ENCODE assay signal across 11 mouse cellular contexts in the genomic region with DNA sequence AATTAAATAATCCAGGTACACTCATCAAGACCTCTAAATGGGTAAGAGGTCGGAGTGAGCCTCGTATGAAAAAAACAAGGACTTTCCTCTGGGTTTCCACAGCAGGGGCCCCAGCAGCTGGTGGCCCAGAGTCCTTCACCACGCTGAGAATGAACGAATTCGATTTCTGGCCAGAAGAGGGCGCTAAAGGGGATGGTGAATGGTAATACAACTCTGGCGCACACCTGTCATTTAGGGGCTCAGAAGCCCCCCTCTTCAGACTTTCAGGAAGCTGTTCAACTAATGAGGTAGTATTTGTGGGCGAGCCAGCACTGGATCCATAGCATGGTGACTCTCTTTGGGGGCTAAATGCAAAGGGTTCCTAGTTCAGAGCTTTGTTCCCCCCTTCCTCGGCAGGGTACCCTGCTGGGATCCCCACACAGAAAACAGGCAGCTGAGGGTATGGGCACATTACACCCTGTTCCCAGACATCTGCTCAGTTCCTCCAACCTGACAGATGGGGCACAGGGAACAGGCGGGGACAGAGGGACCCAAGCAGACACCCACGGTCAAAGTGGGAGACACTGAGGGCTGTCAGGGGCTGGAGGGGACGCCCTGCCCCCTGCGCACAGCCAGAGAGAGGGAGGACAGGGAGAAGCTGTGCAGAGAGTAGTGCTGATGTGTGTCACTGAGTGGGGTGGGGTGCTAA. TPM values are rescaled to one million over a fixed set of nuclear protein-coding genes. Genes with fewer than 3 reads are reported as not detected.
DNase-seq lines count a peak whose midpoint lies in the region; ATAC-seq and TF ChIP-seq lines count a peak whose summit lies in the region.
"Had no signal": no experiment of that assay in that cellular context is flagged by ENCODE, and none has a peak within 500 bp of the region (broad histone marks: within the 10 kb centered on the region; RNA-seq: fewer than 3 reads in every experiment).

No protein-coding gene starts in this region.

- TF ChIP-seq EP300 in ES-Bruce4 (IDR thresholded peaks at IDR 0.05; ENCODE audit: insufficient read depth, low read depth, low read length), result no peak

- H3K27ac ChIP-seq in intestine, postnatal 0 days (ENCODE audit: low read depth, low read length), result no peak overlapping the region
- H3K27ac ChIP-seq in intestine, embryonic 16.5 days (ENCODE audit: low read length), result no peak overlapping the region
- H3K27ac ChIP-seq in ES-Bruce4 (ENCODE audit: insufficient read depth, low read length), result no peak overlapping the region
- no peak overlapping the region for H3K27ac ChIP-seq in olfactory bulb, adult 2 months (ENCODE audit: insufficient read depth, low read depth, low read length)
- H3K27ac ChIP-seq: embryonic facial prominence, embryonic 12.5 days had no signal

- DNase-seq in cerebellum, adult 11-12 months, result peak; percentile 65
- peak; percentile 46 to 56 for DNase-seq in frontal cortex, postnatal 36 days (ENCODE audit: low spot score in 2 of 2)
- DNase-seq in left cerebral cortex, postnatal 36 days (ENCODE audit: low spot score in 2 of 2), result peak; percentile 49 to 57
- no peak for DNase-seq in urinary bladder, postnatal 10 days (ENCODE audit: low spot score)

- H3K9me3 ChIP-seq in intestine, postnatal 0 days (ENCODE audit: control insufficient read depth), result no peaks in the 10 kb centered on the region
- H3K9me3 ChIP-seq in intestine, embryonic 16.5 days (ENCODE audit: control insufficient read depth, low read length), result no peaks in the 10 kb centered on the region
- H3K9me3 ChIP-seq in ES-Bruce4 (replicated peaks; ENCODE audit: control insufficient read depth, insufficient read depth, low read length, poor library complexity, severe bottlenecking), result no peaks in the 10 kb centered on the region
- H3K9me3 ChIP-seq: embryonic facial prominence, embryonic 12.5 days had no signal

- 45% methylated on average over 13 of the region's 13 CpGs for WGBS in intestine, postnatal 0 days
- whole genome bisulfite sequencing in intestine, embryonic 16.5 days, result 41% methylated on average over 13 of the region's 13 CpGs
- 29% methylated on average over 13 of the region's 13 CpGs for WGBS in olfactory bulb, adult 2 months

- intact Hi-C loops in left cerebral cortex, postnatal 36 days (cut with DNase I), result no loop called here

- H3K27me3 ChIP-seq in intestine, postnatal 0 days (replicated peaks; ENCODE audit: control insufficient read depth, insufficient read depth, low read length), result no peaks in the 10 kb centered on the region
- H3K27me3 ChIP-seq in intestine, embryonic 16.5 days (replicated peaks; ENCODE audit: control insufficient read depth, insufficient read depth, low read length), result no peaks in the 10 kb centered on the region
- no peaks in the 10 kb centered on the region for H3K27me3 ChIP-seq in ES-Bruce4 (ENCODE audit: control insufficient read depth, insufficient read depth, low read length, poor library complexity, severe bottlenecking)
- H3K27me3 ChIP-seq: embryonic facial prominence, embryonic 12.5 days had no signal

- H3K4me2 ChIP-seq in intestine, postnatal 0 days (replicated peaks; ENCODE audit: low read depth), result no peak overlapping the region
- no peak overlapping the region for H3K4me2 ChIP-seq in intestine, embryonic 16.5 days (ENCODE audit: low read depth, low read length)
- H3K4me2 ChIP-seq: embryonic facial prominence, embryonic 12.5 days had no signal

- no peaks in the 10 kb centered on the region for H3K4me1 ChIP-seq in intestine, postnatal 0 days (replicated peaks; ENCODE audit: control insufficient read depth, insufficient read depth, low read length)
- peaks cover 17% of the 10 kb centered on the region for H3K4me1 ChIP-seq in intestine, embryonic 16.5 days (ENCODE audit: control insufficient read depth, insufficient read depth, low read length)
- no peaks in the 10 kb centered on the region for H3K4me1 ChIP-seq in ES-Bruce4 (ENCODE audit: control insufficient read depth, insufficient read depth, low read length)
- peaks cover 53% of the 10 kb centered on the region for H3K4me1 ChIP-seq in olfactory bulb, adult 2 months (ENCODE audit: control insufficient read depth, insufficient read depth, low read length)

- peaks cover 57% of the 10 kb centered on the region for H3K36me3 ChIP-seq in intestine, postnatal 0 days (ENCODE audit: control insufficient read depth, insufficient read depth)
- H3K36me3 ChIP-seq in intestine, embryonic 16.5 days (ENCODE audit: control insufficient read depth, insufficient read depth, low read length), result peaks cover 21% of the 10 kb centered on the region
- no peaks in the 10 kb centered on the region; the same call in 1 of the 2 replicates for H3K36me3 ChIP-seq in ES-Bruce4 (ENCODE audit: control insufficient read depth, insufficient read depth, low read length, poor library complexity, severe bottlenecking)

- no peak for TF ChIP-seq POLR2A in ES-Bruce4 (IDR thresholded peaks at IDR 0.05; ENCODE audit: insufficient read depth, low read length)
- TF ChIP-seq POLR2A in olfactory bulb, adult 2 months (IDR thresholded peaks at IDR 0.05; ENCODE audit: insufficient read depth, low read depth, low read length), result no peak

- no peak overlapping the region for H3K9ac ChIP-seq in intestine, postnatal 0 days (ENCODE audit: low read depth, low read length)
- no peak overlapping the region for H3K9ac ChIP-seq in intestine, embryonic 16.5 days (ENCODE audit: low read depth, low read length)
- no peak overlapping the region for H3K9ac ChIP-seq in ES-Bruce4 (ENCODE audit: low read depth, poor library complexity, severe bottlenecking)
- H3K9ac ChIP-seq: embryonic facial prominence, embryonic 12.5 days had no signal

- no peak overlapping the region for H3K4me3 ChIP-seq in intestine, postnatal 0 days (ENCODE audit: low read depth, low read length)
- no peak overlapping the region for H3K4me3 ChIP-seq in intestine, embryonic 16.5 days (ENCODE audit: low read length)
- no peak overlapping the region for H3K4me3 ChIP-seq in ES-Bruce4 (ENCODE audit: low read depth, low read length)
- no peak overlapping the region for H3K4me3 ChIP-seq in olfactory bulb, adult 2 months (ENCODE audit: insufficient read depth, low read depth, low read length)
- H3K4me3 ChIP-seq: embryonic facial prominence, embryonic 12.5 days had no signal

- TF ChIP-seq CTCF in intestine, postnatal 0 days (IDR thresholded peaks at IDR 0.05; ENCODE audit: low read depth), result peak; percentile 84
- TF ChIP-seq CTCF in ES-Bruce4 (IDR thresholded peaks at IDR 0.05; ENCODE audit: low read depth, low read length), result peak; percentile 66
- peak; percentile 66; the same call in 1 of the 2 replicates for TF ChIP-seq CTCF in olfactory bulb, adult 2 months (IDR thresholded peaks at IDR 0.05; ENCODE audit: insufficient read depth, low read depth, low read length)

- no peak for ATAC-seq in intestine, postnatal 0 days
- no peak for ATAC-seq in intestine, embryonic 16.5 days

RNA-seq across cellular contexts. Expression of a gene that starts 7.6 kb away (rescaled TPM):
- 13.5 and 14.0 TPM in 2 replicates for polyA plus RNA-seq in intestine, postnatal 0 days (2015; fragmentation: Nextera tagmentation; extraction: Ambion mirVana)
- 25.6 and 27.4 TPM in 2 replicates for polyA plus RNA-seq in intestine, embryonic 16.5 days (2015; fragmentation: Nextera tagmentation; extraction: Ambion mirVana)
- 10.2 and 12.8 TPM in 2 replicates for polyA plus RNA-seq in ES-Bruce4 (2011; ENCODE audit: insufficient read depth, insufficient read length, low read depth, missing spikeins)
- total RNA-seq in left cerebral cortex, postnatal 36 days (2021), result 100 to 1,000 TPM; 924 to 951 TPM
- polyA plus RNA-seq in olfactory bulb, adult 2 months (2012; ENCODE audit: insufficient read depth, insufficient read length, low replicate concordance, missing spikeins), result 194 and 284 TPM in 2 replicates

RNA-seq across cellular contexts. Expression of a gene that starts 7.7 kb away (rescaled TPM):
- polyA plus RNA-seq in intestine, postnatal 0 days (2015; fragmentation: Nextera tagmentation; extraction: Ambion mirVana), result 68.7 and 77.6 TPM in 2 replicates
- 36.4 and 44.0 TPM in 2 replicates for polyA plus RNA-seq in intestine, embryonic 16.5 days (2015; fragmentation: Nextera tagmentation; extraction: Ambion mirVana)
- polyA plus RNA-seq in ES-Bruce4 (2011; ENCODE audit: insufficient read depth, insufficient read length, low read depth, missing spikeins), result 10.1 and 10.5 TPM in 2 replicates
- total RNA-seq in left cerebral cortex, postnatal 36 days (2021), result 10 to 100 TPM; 53.7 to 56.7 TPM
- not detected in 2 replicates for polyA plus RNA-seq in olfactory bulb, adult 2 months (2012; ENCODE audit: insufficient read depth, insufficient read length, low replicate concordance, missing spikeins)

RNA-seq across cellular contexts. Expression of a gene that starts 9.6 kb away (rescaled TPM):
- not detected in 2 replicates for polyA plus RNA-seq in intestine, postnatal 0 days (2015; fragmentation: Nextera tagmentation; extraction: Ambion mirVana)
- not detected in 2 replicates for polyA plus RNA-seq in intestine, embryonic 16.5 days (2015; fragmentation: Nextera tagmentation; extraction: Ambion mirVana)
- 0.39 and 0.96 TPM in 2 replicates for polyA plus RNA-seq in ES-Bruce4 (2011; ENCODE audit: insufficient read depth, insufficient read length, low read depth, missing spikeins)
- total RNA-seq in left cerebral cortex, postnatal 36 days (2021), result not detected
- polyA plus RNA-seq in olfactory bulb, adult 2 months (2012; ENCODE audit: insufficient read depth, insufficient read length, low replicate concordance, missing spikeins), result not detected in 2 replicates
- total RNA-seq: left cerebral cortex, postnatal 10 days had no signal
- polyA plus RNA-seq: embryonic facial prominence, embryonic 12.5 days; stomach, embryonic 14.5 days had no signal
